Comparison of ENCODE assay signal across 8 mouse cellular contexts in genomic region chr19:34922603-34922963, GRCm38 (mm10). TPM values are rescaled to one million over a fixed set of nuclear protein-coding genes. Genes with fewer than 3 reads are reported as not detected.
DNase-seq lines count a peak whose midpoint lies in the region; ATAC-seq lines count a peak whose summit lies in the region.

No protein-coding gene starts in this region.

- WGBS in heart, embryonic 13.5 days, result under 1% methylated on average over 9 of the region's 9 CpGs
- under 1% methylated on average over 9 of the region's 9 CpGs for WGBS in hindbrain, embryonic 12.5 days
- WGBS in midbrain, embryonic 13.5 days, result under 1% methylated on average over 9 of the region's 9 CpGs

- H3K4me3 ChIP-seq in heart, embryonic 13.5 days, result peak overlapping the region; percentile 95
- H3K4me3 ChIP-seq in hindbrain, embryonic 12.5 days, result peak overlapping the region; percentile 76
- H3K4me3 ChIP-seq in midbrain, embryonic 13.5 days (replicated peaks), result peak overlapping the region; percentile 84

- H3K36me3 ChIP-seq in heart, embryonic 13.5 days, result peaks cover 28% of the 10 kb centered on the region
- peaks cover 3% of the 10 kb centered on the region; the same call in 1 of the 2 replicates for H3K36me3 ChIP-seq in hindbrain, embryonic 12.5 days
- no peaks in the 10 kb centered on the region for H3K36me3 ChIP-seq in midbrain, embryonic 13.5 days

- H3K4me2 ChIP-seq in heart, embryonic 13.5 days, result peak overlapping the region; percentile 79
- peak overlapping the region; percentile 52 for H3K4me2 ChIP-seq in hindbrain, embryonic 12.5 days (replicated peaks)
- H3K4me2 ChIP-seq in midbrain, embryonic 13.5 days (replicated peaks), result peak overlapping the region; percentile 68

- no peak for DNase-seq in heart, adult 11 months
- DNase-seq in MEL-GATA-1-ER (ENCODE audit: extremely low read depth, low read depth), result peak; percentile 41
- no peak for DNase-seq in natural killer cell, adult 2 months (ENCODE audit: low spot score in 2 of 2)
- no peak for DNase-seq in spleen, postnatal 14 days (ENCODE audit: low spot score in 2 of 2)
- no peak for DNase-seq in spleen, postnatal 36 days (ENCODE audit: low spot score in 2 of 2)

- ATAC-seq in heart, embryonic 13.5 days (ENCODE audit: extremely low read depth, insufficient number of reproducible peaks, low FRiP score, low TSS enrichment), result no peak
- ATAC-seq in hindbrain, embryonic 12.5 days (ENCODE audit: low FRiP score), result no peak
- ATAC-seq in midbrain, embryonic 13.5 days, result no peak

- H3K27me3 ChIP-seq in heart, embryonic 13.5 days (replicated peaks), result no peaks in the 10 kb centered on the region
- no peaks in the 10 kb centered on the region for H3K27me3 ChIP-seq in hindbrain, embryonic 12.5 days
- H3K27me3 ChIP-seq in midbrain, embryonic 13.5 days, result no peaks in the 10 kb centered on the region

- peak overlapping the region; percentile 85 for H3K27ac ChIP-seq in heart, embryonic 13.5 days (replicated peaks)
- H3K27ac ChIP-seq in hindbrain, embryonic 12.5 days, result no peak overlapping the region
- 0 out of 2 replicates have a peak overlapping the region, but pooled peaks have one; percentile 25 for H3K27ac ChIP-seq in midbrain, embryonic 13.5 days

- peak overlapping the region; percentile 88 for H3K9ac ChIP-seq in heart, embryonic 13.5 days
- peak overlapping the region; percentile 63 for H3K9ac ChIP-seq in hindbrain, embryonic 12.5 days
- H3K9ac ChIP-seq in midbrain, embryonic 13.5 days (replicated peaks), result peak overlapping the region; percentile 70

- H3K4me1 ChIP-seq in heart, embryonic 13.5 days, result peaks cover 14% of the 10 kb centered on the region
- no peaks in the 10 kb centered on the region for H3K4me1 ChIP-seq in hindbrain, embryonic 12.5 days
- peaks cover 6% of the 10 kb centered on the region for H3K4me1 ChIP-seq in midbrain, embryonic 13.5 days (replicated peaks)

- no peaks in the 10 kb centered on the region for H3K9me3 ChIP-seq in heart, embryonic 13.5 days
- no peaks in the 10 kb centered on the region for H3K9me3 ChIP-seq in hindbrain, embryonic 12.5 days (replicated peaks)
- H3K9me3 ChIP-seq in midbrain, embryonic 13.5 days, result no peaks in the 10 kb centered on the region

RNA-seq across cellular contexts. Expression of gene Kif20b, which starts 0.4 kb away (rescaled TPM):
- polyA plus RNA-seq in heart, embryonic 13.5 days (2015; fragmentation: Nextera tagmentation; extraction: Ambion mirVana), result 33.5 and 36.0 TPM in 2 replicates
- 39.7 and 51.1 TPM in 2 replicates for polyA plus RNA-seq in hindbrain, embryonic 12.5 days (2016; fragmentation: Nextera tagmentation; extraction: Ambion mirVana)
- polyA plus RNA-seq in midbrain, embryonic 13.5 days (2015; fragmentation: Nextera tagmentation; extraction: Ambion mirVana), result 29.0 and 33.4 TPM in 2 replicates

RNA-seq across cellular contexts. Expression of gene Pank1, which starts 43.3 kb away (rescaled TPM):
- 9.0 and 10.1 TPM in 2 replicates for polyA plus RNA-seq in heart, embryonic 13.5 days (2015; fragmentation: Nextera tagmentation; extraction: Ambion mirVana)
- polyA plus RNA-seq in hindbrain, embryonic 12.5 days (2016; fragmentation: Nextera tagmentation; extraction: Ambion mirVana), result 8.5 and 8.6 TPM in 2 replicates
- 6.4 and 6.5 TPM in 2 replicates for polyA plus RNA-seq in midbrain, embryonic 13.5 days (2015; fragmentation: Nextera tagmentation; extraction: Ambion mirVana)
